Mouse (Mus musculus): ENCODE results near the gene Plppr3. TPM values are rescaled to one million over a fixed set of nuclear protein-coding genes. Genes with fewer than 3 reads are reported as not detected.

Plppr3 gene
- polyA plus RNA-seq, 3 experiments from 2014 or later, result 1.6 to 3.3 (median 2.2) TPM

DNA sequence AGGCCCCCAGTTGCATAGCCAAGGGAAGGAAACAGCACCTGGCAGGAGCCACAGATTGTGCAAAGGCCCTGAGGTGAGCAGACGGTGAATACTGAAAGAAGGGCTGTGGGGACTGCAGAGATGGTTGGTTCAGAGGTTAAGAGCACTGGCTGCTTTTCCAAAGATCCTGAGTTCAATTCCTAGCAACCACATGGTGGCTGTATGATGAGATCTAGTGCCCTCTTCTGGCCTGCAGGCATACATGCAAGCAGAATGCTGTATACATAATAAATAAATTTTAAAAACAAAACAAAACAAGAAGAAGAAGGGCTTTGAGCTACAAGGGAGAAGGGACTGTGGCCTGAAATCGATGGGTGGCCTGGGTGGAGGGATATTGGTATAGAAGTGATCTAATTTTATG is 57.3 kb downstream of the Plppr3 start:
- no peak for ATAC-seq

DNA sequence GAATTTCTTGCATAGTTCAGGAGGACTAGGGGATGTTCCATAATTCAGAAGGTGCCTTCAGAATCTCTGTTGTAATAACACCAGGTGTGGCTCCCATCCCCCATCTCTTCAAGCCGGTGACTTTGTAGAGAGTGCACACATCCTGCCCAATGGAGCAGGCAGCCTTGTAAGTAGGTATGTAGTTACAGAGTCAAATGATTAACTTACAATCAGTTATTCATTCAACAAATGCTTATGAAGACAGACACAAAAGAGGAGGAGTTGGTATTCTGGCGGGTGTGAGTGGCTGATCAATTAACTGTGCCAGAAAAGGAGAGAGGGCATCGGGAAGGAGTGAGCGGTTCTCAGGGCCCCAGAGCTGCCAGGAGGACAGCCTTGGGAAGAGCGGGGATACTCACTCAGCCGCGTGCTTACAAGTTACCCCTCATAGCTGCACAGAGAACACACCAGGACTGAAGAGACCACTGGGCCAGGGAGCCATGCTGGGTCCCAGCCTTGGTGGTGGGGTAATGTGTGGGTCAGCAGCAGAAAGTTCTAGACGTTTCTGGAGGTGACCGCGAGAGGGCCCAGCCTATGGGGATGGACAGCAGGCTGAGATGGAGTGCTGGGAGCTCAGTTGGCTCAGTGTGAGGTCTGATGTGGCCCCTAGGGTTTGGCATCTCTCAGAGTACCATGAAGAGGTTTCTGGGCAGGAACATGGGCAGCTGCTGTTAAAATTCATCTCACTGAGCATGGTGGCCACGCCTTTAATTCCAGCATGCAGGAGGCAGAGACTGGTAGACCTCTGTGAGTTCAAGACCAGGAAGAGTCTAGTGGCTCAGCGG is 58.6 kb downstream of the Plppr3 start:
- ATAC-seq, result no peak

- no peak for ATAC-seq
These were observed 60.1 kb downstream of the Plppr3 start for GRCm38 (mm10) chr10:79814271-79814842.

DNA sequence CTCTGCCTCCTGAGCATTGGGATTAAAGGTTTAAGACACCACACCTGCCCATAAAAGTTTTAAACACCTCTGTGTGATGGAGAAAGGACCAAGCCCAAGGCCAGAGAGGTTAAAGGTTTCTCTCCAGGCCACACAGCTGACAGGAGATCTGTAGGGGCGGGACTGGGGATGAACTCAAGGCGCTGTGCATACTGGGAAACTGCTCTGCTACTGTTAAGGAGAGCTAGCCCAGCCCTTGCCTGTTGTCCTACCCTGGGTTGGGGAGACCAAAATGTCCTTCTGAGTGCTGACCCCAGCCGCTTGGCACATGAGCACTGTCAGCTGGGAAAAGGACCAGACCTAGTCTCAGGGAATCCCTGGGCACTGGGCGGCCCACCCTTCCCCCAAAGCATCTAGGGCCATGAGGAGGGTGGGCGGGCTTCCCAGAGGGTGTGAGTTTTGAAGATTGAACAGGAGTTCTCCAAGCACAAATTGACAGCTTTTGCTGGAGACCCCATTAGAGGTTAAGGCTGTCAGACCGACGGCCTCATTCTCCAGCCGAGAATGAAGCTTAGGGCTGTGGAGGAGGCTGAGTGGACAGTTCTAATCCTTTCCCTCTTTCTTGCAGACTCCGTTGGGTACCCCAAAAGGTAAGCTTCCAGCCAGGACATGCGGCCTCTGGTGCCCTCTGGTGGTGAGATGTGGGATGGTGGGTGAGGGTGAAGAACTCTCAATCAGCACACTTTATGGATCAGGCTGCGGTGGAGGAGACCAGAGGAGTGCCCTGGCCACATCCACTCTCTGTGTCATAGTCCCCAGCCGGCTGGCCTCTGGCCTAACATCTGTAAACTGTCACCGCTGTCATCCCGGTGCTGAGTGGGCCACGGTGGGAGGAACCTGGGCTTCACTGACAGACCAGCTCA is 62.4 kb downstream of the Plppr3 start:
- no peak for ATAC-seq

Other genes with a start within 250 kb of the Plppr3 start
- gene Shc2, start 236.7 kb downstream of the Plppr3 start, polyA plus RNA-seq (2017; shearing (Covaris generic)), result not detected
- gene Odf3l2, start 228.9 kb downstream of the Plppr3 start, polyA plus RNA-seq (2017; shearing (Covaris generic)), result not detected
- not detected for gene Madcam1, start 210.1 kb downstream of the Plppr3 start, polyA plus RNA-seq (2017; shearing (Covaris generic))
- 10 to 100 TPM; 15.9 to 25.7 (median 17.5) TPM for gene Tpgs1, start 205.3 kb downstream of the Plppr3 start, polyA plus RNA-seq (2017; shearing (Covaris generic))
- 10 to 100 TPM; 13.9 to 26.7 (median 20.5) TPM for gene Cdc34, start 192.4 kb downstream of the Plppr3 start, polyA plus RNA-seq (2017; shearing (Covaris generic))
- gene Gzmm, start 185.6 kb downstream of the Plppr3 start, polyA plus RNA-seq (2017; shearing (Covaris generic)), result 1 to 10 TPM in 1 of 3 experiments, under 1 TPM in 2; 0.62 to 3.2 (median 0.94) TPM
- 100 to 1,000 TPM; 116 to 152 (median 121) TPM for gene Bsg, start 170.1 kb downstream of the Plppr3 start, polyA plus RNA-seq (2017; shearing (Covaris generic))
- not detected for gene Hcn2, start 158.0 kb downstream of the Plppr3 start, polyA plus RNA-seq (2017; shearing (Covaris generic))
- gene Polrmt, start 128.1 kb downstream of the Plppr3 start, polyA plus RNA-seq (2017; shearing (Covaris generic)), result 10 to 100 TPM; 10.6 to 19.2 (median 17.1) TPM
- under 1 TPM in 1 of 3 experiments, not detected in 2; 0.24 TPM for gene Fgf22, start 119.6 kb downstream of the Plppr3 start, polyA plus RNA-seq (2017; shearing (Covaris generic))
- gene Rnf126, start 107.7 kb downstream of the Plppr3 start, polyA plus RNA-seq (2017; shearing (Covaris generic)), result 1 to 10 TPM; 2.1 to 2.8 (median 2.7) TPM
- 1 to 10 TPM in 1 of 3 experiments, under 1 TPM in 1, not detected in 1; 0.21 to 1.2 TPM for gene Fstl3, start 97.4 kb downstream of the Plppr3 start, polyA plus RNA-seq (2017; shearing (Covaris generic))
- 1 to 10 TPM in 1 of 3 experiments, under 1 TPM in 1, not detected in 1; 0.57 to 1.1 TPM for gene Prss57, start 83.7 kb downstream of the Plppr3 start, polyA plus RNA-seq (2017; shearing (Covaris generic))
- gene Palm, start 81.1 kb downstream of the Plppr3 start, polyA plus RNA-seq (2017; shearing (Covaris generic)), result under 1 TPM in 1 of 3 experiments, not detected in 2; 0.43 TPM
- not detected for gene Misp, start 53.6 kb downstream of the Plppr3 start, polyA plus RNA-seq (2017; shearing (Covaris generic))
- gene Ptbp1, start 20.2 kb downstream of the Plppr3 start, polyA plus RNA-seq (2017; shearing (Covaris generic)), result 100 to 1,000 TPM in 2 of 3 experiments, 10 to 100 TPM in 1; 97.4 to 169 (median 149) TPM
- not detected for gene Prtn3, start 158 bp downstream of the Plppr3 start, polyA plus RNA-seq (2017; shearing (Covaris generic))
- gene Elane, start 11.6 kb upstream of the Plppr3 start, polyA plus RNA-seq (2017; shearing (Covaris generic)), result not detected
- not detected for gene Cfd, start 16.2 kb upstream of the Plppr3 start, polyA plus RNA-seq (2017; shearing (Covaris generic))
- gene Med16, start 34.3 kb upstream of the Plppr3 start, polyA plus RNA-seq (2017; shearing (Covaris generic)), result 1 to 10 TPM; 5.7 to 7.9 (median 7.1) TPM
- gene Gm26602, start 36.2 kb upstream of the Plppr3 start, polyA plus RNA-seq (2017; shearing (Covaris generic)), result 1 to 10 TPM in 1 of 3 experiments, not detected in 2; 5.5 TPM
- gene Kiss1r, start 42.3 kb upstream of the Plppr3 start, polyA plus RNA-seq (2017; shearing (Covaris generic)), result not detected
- gene R3hdm4, start 46.6 kb upstream of the Plppr3 start, polyA plus RNA-seq (2017; shearing (Covaris generic)), result 100 to 1,000 TPM in 1 of 3 experiments, 10 to 100 TPM in 2; 96.5 to 106 (median 96.9) TPM
- gene Arid3a, start 52.4 kb upstream of the Plppr3 start, polyA plus RNA-seq (2017; shearing (Covaris generic)), result 1 to 10 TPM; 2.1 to 3.5 (median 2.4) TPM
- gene Wdr18, start 85.5 kb upstream of the Plppr3 start, polyA plus RNA-seq (2017; shearing (Covaris generic)), result 10 to 100 TPM; 66.6 to 85.2 (median 74.2) TPM
- under 1 TPM in 2 of 3 experiments, not detected in 1; 0.16 to 0.20 TPM for gene Grin3b, start 96.1 kb upstream of the Plppr3 start, polyA plus RNA-seq (2017; shearing (Covaris generic))
- gene Tmem259, start 109.7 kb upstream of the Plppr3 start, polyA plus RNA-seq (2017; shearing (Covaris generic)), result 1 to 10 TPM; 2.0 to 2.5 (median 2.0) TPM
- 100 to 1,000 TPM; 672 to 989 (median 979) TPM for gene Cnn2, start 114.0 kb upstream of the Plppr3 start, polyA plus RNA-seq (2017; shearing (Covaris generic))
- 10 to 100 TPM; 10.7 to 14.2 (median 13.3) TPM for gene Abca7, start 121.9 kb upstream of the Plppr3 start, polyA plus RNA-seq (2017; shearing (Covaris generic))
- gene Arhgap45, start 142.0 kb upstream of the Plppr3 start, polyA plus RNA-seq (2017; shearing (Covaris generic)), result 100 to 1,000 TPM; 242 to 254 (median 251) TPM
- gene Polr2e, start 165.2 kb upstream of the Plppr3 start, polyA plus RNA-seq (2017; shearing (Covaris generic)), result 100 to 1,000 TPM; 137 to 227 (median 211) TPM
- gene Gpx4, start 172.5 kb upstream of the Plppr3 start, polyA plus RNA-seq (2017; shearing (Covaris generic)), result 100 to 1,000 TPM; 346 to 445 (median 381) TPM
- 10 to 100 TPM; 30.4 to 39.1 (median 32.6) TPM for gene Sbno2, start 230.9 kb upstream of the Plppr3 start, polyA plus RNA-seq (2017; shearing (Covaris generic))
- gene Stk11, start 241.2 kb upstream of the Plppr3 start, polyA plus RNA-seq (2017; shearing (Covaris generic)), result 10 to 100 TPM; 23.5 to 30.3 (median 25.5) TPM

All from inflammation-experienced regulatory T-cells, adult 6 months (primary cell).